Mouse (Mus musculus) forebrain, embryonic 11.5 days (tissue): ENCODE results near the gene Wdr34. TPM values are rescaled to one million over a fixed set of nuclear protein-coding genes. Genes with fewer than 3 reads are reported as not detected.
"Not testable (repeated sequence)": the region's sequence is repeated elsewhere in the genome, so short reads cannot be mapped to it uniquely, and the experiment has no call there.

ENCODE experiments used
- ATAC-seq: fragments of 200-750 bp; cut with Nextera tagmentation; replicated peaks from 2 replicates; pipeline ENCODE4 v1.8.0; 2017; ENCODE audit warnings: moderate TSS enrichment; ENCODE audit not compliant: low FRiP score
- DNase-seq: peaks from one replicate; pipeline ENCODE4 v3.0.0-alpha.2; 2017; ENCODE audit warnings: low spot score
- H3K27ac ChIP-seq: fragments of 300-500 bp; sonication (generic); 2 replicates; pipeline ENCODE4 v1.5.1; 2014; ENCODE audit warnings: low read depth, low read length
- H3K27me3 ChIP-seq: fragments of 300-500 bp; sonication (generic); 2 replicates; pipeline ENCODE4 v1.6.1; 2014; ENCODE audit warnings: mild to moderate bottlenecking, low read length, mixed read lengths; ENCODE audit not compliant: control insufficient read depth, insufficient read depth
- H3K36me3 ChIP-seq: fragments of 300-500 bp; sonication (generic); 2 replicates; pipeline ENCODE4 v1.6.1; 2014; ENCODE audit warnings: mild to moderate bottlenecking, low read length, moderate library complexity, mixed read lengths; ENCODE audit not compliant: control insufficient read depth, insufficient read depth
- H3K4me1 ChIP-seq: fragments of 300-500 bp; sonication (generic); replicated peaks from 2 replicates; pipeline ENCODE4 v1.6.1; 2014; ENCODE audit warnings: low read length, mixed read lengths; ENCODE audit not compliant: control insufficient read depth, insufficient read depth
- H3K4me2 ChIP-seq: fragments of 300-500 bp; sonication (generic); 2 replicates; pipeline ENCODE4 v1.6.1; 2014; ENCODE audit warnings: low read depth, mild to moderate bottlenecking, low read length, moderate library complexity, mixed read lengths; ENCODE audit not compliant: severe bottlenecking
- H3K4me3 ChIP-seq: fragments of 300-500 bp; sonication (generic); 2 replicates; pipeline ENCODE4 v1.5.1; 2014; ENCODE audit warnings: low read depth, low read length
- H3K9ac ChIP-seq: fragments of 300-500 bp; sonication (generic); 2 replicates; pipeline ENCODE4 v1.6.1; 2014; ENCODE audit warnings: low read length
- H3K9me3 ChIP-seq: fragments of 300-500 bp; sonication (generic); 2 replicates; pipeline ENCODE4 v1.6.1; 2016; ENCODE audit warnings: low read length, mixed read lengths; ENCODE audit not compliant: control insufficient read depth
- WGBS: fragments of 180-500 bp; shearing (Covaris S2); extraction: QIAGEN DNeasy Blood & Tissue Kit; methylation state at CpG from one replicate; pipeline ENCODE4 v1.1.7; 2014; 5-methylcytosine and 5-hydroxymethylcytosine counted together
- polyA plus RNA-seq: library from polyadenylated mRNA; unstranded; fragments of >200 nt; fragmentation: Nextera tagmentation; extraction: Ambion mirVana; gene quantifications from 2 replicates; pipeline ENCODE4 v1.2.1, GENCODE M21; 2014

Wdr34 gene
- polyA plus RNA-seq, 1 experiment from 2014 or later = 35.9 TPM

DNA sequence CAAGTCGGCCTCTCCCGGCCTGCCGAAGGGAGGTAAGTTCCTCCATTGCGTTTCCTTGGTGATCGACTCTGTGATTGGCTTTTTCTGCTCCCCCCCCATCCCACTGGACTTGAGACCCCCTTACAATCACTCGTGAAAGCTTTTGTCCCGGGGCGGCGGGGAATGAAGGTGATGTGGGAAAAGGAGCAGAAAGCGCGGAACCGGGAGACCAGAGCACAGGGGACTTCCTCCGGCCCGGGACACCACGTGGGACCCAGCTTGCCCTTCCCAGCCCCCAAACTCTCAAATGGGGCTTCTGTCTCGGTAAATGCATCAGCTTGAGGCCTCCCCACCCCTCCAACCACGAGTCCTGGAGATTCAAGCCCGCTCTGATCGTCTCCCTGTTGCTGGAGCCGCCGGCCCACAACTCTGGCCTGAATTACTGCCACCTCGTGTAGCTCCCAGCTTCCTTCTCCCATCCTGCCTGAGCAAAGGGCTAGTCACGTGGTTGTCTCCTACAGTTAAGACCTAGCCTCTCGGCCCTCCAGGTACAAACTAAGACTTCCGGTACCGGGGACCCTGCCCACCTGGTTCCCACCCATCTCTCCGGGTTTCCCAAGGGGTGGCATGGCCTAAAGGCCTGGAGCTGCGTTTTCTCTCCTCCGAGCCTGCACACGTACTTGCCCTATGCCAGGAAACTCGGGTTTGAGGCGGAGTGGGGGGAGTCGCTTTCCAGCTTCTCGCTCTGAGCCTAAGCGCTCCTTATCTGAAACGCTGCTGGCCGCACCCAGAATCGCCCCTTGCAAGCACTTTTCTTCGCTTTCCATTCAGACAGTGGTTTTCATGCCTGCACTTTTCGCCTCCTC, 13.8 kb upstream of the Wdr34 start:
- under 1% methylated on average over 40 of the region's 40 CpGs for WGBS

GRCm38 (mm10) chr2:30061215-30062166, 12.8 kb upstream of the Wdr34 start:
- H3K4me3 ChIP-seq = peak overlapping the region; percentile 64
- H3K4me2 ChIP-seq = peak overlapping the region; percentile 96
- DNase-seq = peak; percentile 91
- no peaks in the 10 kb centered on the region for H3K9me3 ChIP-seq
- H3K27me3 ChIP-seq = no peaks in the 10 kb centered on the region
- peak overlapping the region; percentile 76 for H3K27ac ChIP-seq
- H3K4me1 ChIP-seq = peaks cover 9% of the 10 kb centered on the region
- peak overlapping the region; percentile 86 for H3K9ac ChIP-seq
- H3K36me3 ChIP-seq = no peaks in the 10 kb centered on the region
- ATAC-seq = peak; percentile 30
- 10% methylated on average over 37 of the region's 37 CpGs for WGBS

More for the DNA sequence above, 13.8 kb upstream of the Wdr34 start:
- DNase-seq (peak; percentile 82), ATAC-seq (no peak)
- Histone ChIP-seq H3K9ac (peak overlapping the region; percentile 86), H3K4me2 (peak overlapping the region; percentile 96), H3K9me3 (no peaks in the 10 kb centered on the region), H3K4me1 (peaks cover 9% of the 10 kb centered on the region), H3K36me3 (no peaks in the 10 kb centered on the region), H3K27me3 (no peaks in the 10 kb centered on the region), H3K4me3 (peak overlapping the region; percentile 64), H3K27ac (peak overlapping the region; percentile 76)

DNA sequence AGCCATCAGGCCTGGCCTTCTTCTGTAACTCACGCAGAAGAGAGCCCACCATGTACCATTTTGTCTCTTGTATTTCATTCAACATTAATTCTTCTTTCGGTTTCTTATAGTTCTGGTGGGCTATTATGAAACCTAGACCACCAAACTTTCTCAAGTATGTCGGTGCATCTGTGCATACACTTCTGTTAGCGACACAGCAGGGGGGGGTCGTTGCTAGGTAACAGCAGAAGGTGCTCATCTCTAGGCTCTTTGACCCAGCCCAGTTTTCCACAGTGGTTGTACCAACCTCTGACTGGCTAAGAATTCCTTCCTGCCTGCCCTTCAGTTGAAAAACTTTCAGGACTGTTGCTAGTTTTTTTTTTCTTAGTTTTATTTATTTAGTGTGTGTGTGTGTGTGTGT, 9.7 kb upstream of the Wdr34 start:
- ATAC-seq (no peak), DNase-seq (no peak)
- Histone ChIP-seq H3K36me3 (no peaks in the 10 kb centered on the region), H3K27ac (no peak overlapping the region), H3K4me2 (no peak overlapping the region), H3K4me3 (no peak overlapping the region), H3K27me3 (no peaks in the 10 kb centered on the region), H3K9ac (no peak overlapping the region), H3K9me3 (no peaks in the 10 kb centered on the region), H3K4me1 (no peaks in the 10 kb centered on the region; the same call in 1 of the 2 replicates)
- 40% methylated on average over 5 of the region's 5 CpGs for WGBS

GRCm38 (mm10) chr2:30057223-30057904, 8.7 kb upstream of the Wdr34 start, which contains the start of gene Set:
Gene Set (plus strand): TSS chr2:30057378.
- Histone ChIP-seq H3K9ac (no peak within 1 kb of the TSS), H3K4me3 (no peak within 1 kb of the TSS), H3K36me3 (no peaks in the 10 kb centered on the region), H3K4me2 (no peak within 1 kb of the TSS), H3K27ac (no peak within 1 kb of the TSS), H3K9me3 (no peaks in the 10 kb centered on the region), H3K27me3 (no peaks in the 10 kb centered on the region), H3K4me1 (no peaks in the 10 kb centered on the region; the same call in 1 of the 2 replicates)
- WGBS = 54% methylated on average over 12 of the region's 12 CpGs
- ATAC-seq (no peak), DNase-seq (no peak)

GRCm38 (mm10) chr2:30056736-30057135, 8.1 kb upstream of the Wdr34 start:
- Histone ChIP-seq H3K27ac (no peak overlapping the region), H3K4me3 (no peak overlapping the region), H3K9me3 (no peaks in the 10 kb centered on the region), H3K4me2 (no peak overlapping the region), H3K4me1 (no peaks in the 10 kb centered on the region; the same call in 1 of the 2 replicates), H3K27me3 (no peaks in the 10 kb centered on the region), H3K36me3 (no peaks in the 10 kb centered on the region), H3K9ac (no peak overlapping the region)
- DNase-seq (no peak), ATAC-seq (no peak)
- 80% methylated on average over 3 of the region's 3 CpGs for WGBS

- H3K27me3 ChIP-seq, H3K9ac ChIP-seq, ATAC-seq, H3K4me1 ChIP-seq, H3K4me3 ChIP-seq, H3K9me3 ChIP-seq, H3K36me3 ChIP-seq, H3K27ac ChIP-seq, DNase-seq, H3K4me2 ChIP-seq: not testable (repeated sequence)
- WGBS = 93% methylated on average over 3 of the region's 3 CpGs
Measured at GRCm38 (mm10) chr2:30055310-30055709, 6.6 kb upstream of the Wdr34 start.

GRCm38 (mm10) chr2:30051992-30052761, 3.5 kb upstream of the Wdr34 start:
- ATAC-seq (no peak), DNase-seq (no peak)
- Histone ChIP-seq H3K4me2 (no peak overlapping the region), H3K9ac (no peak overlapping the region), H3K27ac (no peak overlapping the region), H3K9me3 (no peaks in the 10 kb centered on the region), H3K4me1 (no peaks in the 10 kb centered on the region), H3K4me3 (no peak overlapping the region), H3K36me3 (no peaks in the 10 kb centered on the region), H3K27me3 (no peaks in the 10 kb centered on the region)
- WGBS = 46% methylated on average over 6 of the region's 6 CpGs
